19 mouse cellular contexts compared by ENCODE assay signal in genomic region chrX:107217577-107218090, GRCm38 (mm10). TPM values are rescaled to one million over a fixed set of nuclear protein-coding genes. Genes with fewer than 3 reads are reported as not detected.
A peak's percentile ranks its signal among the peaks of the same experiment; 100 is the strongest.
DNase-seq lines count a peak whose midpoint lies in the region; ATAC-seq lines count a peak whose summit lies in the region.
"Had no signal": no experiment of that assay in that cellular context is flagged by ENCODE, and none has a peak within 500 bp of the region (broad histone marks: within the 10 kb centered on the region; RNA-seq: fewer than 3 reads in every experiment).

No protein-coding gene starts in this region.

- ATAC-seq in CD4-positive, CD25-positive, alpha-beta regulatory T cell, adult 4 months: peak; percentile 92
- ATAC-seq in activated CD4-positive, CD25-positive, alpha-beta regulatory T cell, adult 4 months: peak; percentile 90
- peak; percentile 56; the same call in 1 of the 2 replicates for ATAC-seq in monocyte, adult 5-6 weeks (replicated peaks; ENCODE audit: insufficient number of reproducible peaks, low FRiP score, low TSS enrichment, poor library complexity, severe bottlenecking)
- ATAC-seq: forebrain, embryonic 15.5 days had no signal

- peak; percentile 32 for DNase-seq in 416B (ENCODE audit: low read depth)
- DNase-seq in embryo, embryonic 10.5 days (ENCODE audit: low spot score): no peak
- DNase-seq in urinary bladder, adult 18-20 months (ENCODE audit: low spot score in 2 of 2): no peak
- DNase-seq in heart, postnatal 4 days: no peak
- DNase-seq in right cerebral cortex, postnatal 10 days (ENCODE audit: low spot score in 2 of 2): no peak
- DNase-seq: adrenal gland, postnatal 25 days; cerebellum, adult 2 months; cerebellum, postnatal 14 days; gastrocnemius, postnatal 10 days; heart, adult 2 months; heart, postnatal 14 days; kidney, adult 18-20 months had no signal

RNA-seq across cellular contexts. Expression of gene Gpr174, which starts 38.0 kb away (rescaled TPM):
- 10 to 100 TPM; 87.1 to 91.7 TPM for polyA plus RNA-seq in CD4-positive, CD25-positive, alpha-beta regulatory T cell, adult 4 months (2017; shearing (Covaris generic))
- polyA plus RNA-seq in activated CD4-positive, CD25-positive, alpha-beta regulatory T cell, adult 4 months (2017; shearing (Covaris generic)): 10 to 100 TPM; 68.5 to 85.2 TPM
- total RNA-seq in monocyte, adult 5-6 weeks (2017): 13.4 to 49.8 TPM (median 16.6 TPM) in 3 replicates
- under 1 TPM; 0.32 to 0.50 TPM for total RNA-seq in heart, postnatal 4 days (2021)
- total RNA-seq: adrenal gland, postnatal 25 days had no signal
- polyA plus RNA-seq: cerebellum, adult 2 months; forebrain, embryonic 11.5 days; hindbrain, embryonic 11.5 days; hindbrain, embryonic 15.5 days had no signal
